Mouse (Mus musculus) lung, adult 2 months (tissue): ENCODE data around the gene Med18.

Experiments used
- CTCF ChIP-seq: fragments of 200-500 bp; IDR thresholded peaks from 2 replicates; pipeline ENCODE4 v1.5.1; 2011; ENCODE audit warnings: mild to moderate bottlenecking, low read length, control low read depth; ENCODE audit not compliant: insufficient read depth
- POLR2A ChIP-seq: fragments of 200-500 bp; IDR thresholded peaks from 2 replicates; pipeline ENCODE4 v1.6.1; 2011; ENCODE audit warnings: low read depth, mild to moderate bottlenecking, control low read depth, low read length, borderline replicate concordance; ENCODE audit errors: extremely low read depth

GRCm38 (mm10) chr4:132506250-132506649, 42.5 kb upstream of the Med18 start:
- TF ChIP-seq CTCF = no peak
- TF ChIP-seq POLR2A = no peak
